Mouse (Mus musculus): Measurements from ENCODE around the gene Npepl1. TPM values are rescaled to one million over a fixed set of nuclear protein-coding genes. Genes with fewer than 3 reads are reported as not detected.

Gene Npepl1
- total RNA-seq, 1 experiment = 12.9 TPM

GRCm38 (mm10) chr2:174160461-174160860 is 50.3 kb downstream of the Npepl1 start:
- in situ Hi-C loops (cut with MboI; ENCODE audit: low sequenced_read_pairs in 2 of 2, unreplicated experiment in 2 of 2) = no loop called here
- H3K9me3 ChIP-seq (ENCODE audit: control insufficient read depth, insufficient read depth, low read depth, low read length) = no peaks in the 10 kb centered on the region
- H3K36me3 ChIP-seq (ENCODE audit: control insufficient read depth, insufficient read depth, low read length, poor library complexity, severe bottlenecking) = no peaks in the 10 kb centered on the region
- no peak overlapping the region for H3K27ac ChIP-seq (ENCODE audit: insufficient read depth, low read depth, low read length, poor library complexity, severe bottlenecking)
- no peaks in the 10 kb centered on the region for H3K4me1 ChIP-seq (ENCODE audit: control insufficient read depth in 2 of 2, insufficient read depth in 2 of 2, low read length in 2 of 2, poor library complexity in 1 of 2)
- TF ChIP-seq CHD2 (IDR thresholded peaks at IDR 0.05; ENCODE audit: low read depth, low read length) = no peak
- no peak for TF ChIP-seq MAFK (IDR thresholded peaks at IDR 0.05; ENCODE audit: insufficient read depth, low read depth, low read length)
- TF ChIP-seq ZC3H11A (IDR thresholded peaks at IDR 0.05; ENCODE audit: borderline replicate concordance, low read depth, low read length) = no peak
- no peak for TF ChIP-seq HCFC1 (IDR thresholded peaks at IDR 0.05; ENCODE audit: borderline replicate concordance, insufficient read depth, low read length)
- no peak for TF ChIP-seq ZNF384 (IDR thresholded peaks at IDR 0.05; ENCODE audit: low read depth, low read length)
- no peak overlapping the region for H3K9ac ChIP-seq (ENCODE audit: insufficient read depth, low read depth, low read length, poor library complexity, severe bottlenecking)
- no peak for DNase-seq (ENCODE audit: low read depth, low spot score)
- H3K4me3 ChIP-seq (ENCODE audit: insufficient read depth in 1 of 2, low read depth in 1 of 2, low read length in 2 of 2, poor library complexity in 1 of 2, severe bottlenecking in 1 of 2) = no peak overlapping the region

Other genes starting within 250 kb of the Npepl1 start
- 31.4 and 31.6 TPM in 2 replicates for gene Stx16, start 34.0 kb upstream of the Npepl1 start, total RNA-seq (2012; rRNA removed)
- gene Gnas, start 174.0 kb downstream of the Npepl1 start, total RNA-seq (2012; rRNA removed) = 196 and 202 TPM in 2 replicates
- gene Gm20721, start 236.4 kb downstream of the Npepl1 start, total RNA-seq (2012; rRNA removed) = 15.6 and 17.7 TPM in 2 replicates